Mouse (Mus musculus) gastrocnemius, postnatal 10 days (tissue): Measurements from ENCODE around the gene Map3k11. TPM values are rescaled to one million over a fixed set of nuclear protein-coding genes. Genes with fewer than 3 reads are reported as not detected.

Experiments
- DNase-seq: peaks from one replicate; pipeline ENCODE4 v3.0.0; 2021; ENCODE audit warnings: mixed read lengths
- long read RNA-seq, 2 experiments: library from polyadenylated mRNA; stranded (forward); transcript quantifications; one replicate each; pipeline ENCODE4 v2.0.0; 2021
- total RNA-seq, 2 experiments: library from RNA; stranded (reverse); gene quantifications; 2 replicates each; pipeline ENCODE4 v1.2.3; 2021

Gene Map3k11
- total RNA-seq = 10 to 100 TPM; 19.3 to 25.0 TPM
- long read RNA-seq, experiment 1, partial matches to known transcripts = 66 of 76 reads
- long read RNA-seq, experiment 1, other reads (novel, unspliced or antisense) = 9 of 76 reads
- long read RNA-seq, experiment 2, partial matches to known transcripts = 33 of 41 reads
- long read RNA-seq, experiment 2, other reads (novel, unspliced or antisense) = 7 of 41 reads

GRCm38 (mm10) chr19:5688200-5689087 lies at the start of gene Map3k11, which contains the start of gene Pcnx3:
Gene Map3k11, plus strand, starts transcription at chr19:5688742.
Gene Pcnx3, minus strand, starts transcription at chr19:5688908.
- peak; percentile 94 for DNase-seq

GRCm38 (mm10) chr19:5640339-5640738 lies 48.2 kb upstream of the Map3k11 start:
- no peak for DNase-seq

- no peak for DNase-seq
Measured at GRCm38 (mm10) chr19:5641021-5641420, 47.5 kb upstream of the Map3k11 start.

- DNase-seq = no peak
Measured at GRCm38 (mm10) chr19:5641641-5642040, 46.9 kb upstream of the Map3k11 start.

- DNase-seq = no peak
Measured at GRCm38 (mm10) chr19:5645280-5645679, 43.3 kb upstream of the Map3k11 start.

GRCm38 (mm10) chr19:5646731-5647330 lies 41.7 kb upstream of the Map3k11 start:
- no peak for DNase-seq

GRCm38 (mm10) chr19:5647791-5648190 lies 40.8 kb upstream of the Map3k11 start:
- DNase-seq = no peak

GRCm38 (mm10) chr19:5648401-5649297 lies 39.9 kb upstream of the Map3k11 start:
- peak; percentile 75 for DNase-seq

- peak; percentile 56 for DNase-seq
Measured at GRCm38 (mm10) chr19:5649298-5649741, 39.2 kb upstream of the Map3k11 start.

- DNase-seq = no peak
Measured at GRCm38 (mm10) chr19:5651502-5652274, 36.9 kb upstream of the Map3k11 start.

GRCm38 (mm10) chr19:5652570-5652969 lies 36.0 kb upstream of the Map3k11 start:
- DNase-seq = no peak

- DNase-seq = peak; percentile 9
Measured at GRCm38 (mm10) chr19:5653969-5654719, 34.4 kb upstream of the Map3k11 start.

GRCm38 (mm10) chr19:5654720-5655298 lies 33.7 kb upstream of the Map3k11 start:
- DNase-seq = peak; percentile 6

GRCm38 (mm10) chr19:5660942-5661751 lies 27.4 kb upstream of the Map3k11 start:
- DNase-seq = no peak

GRCm38 (mm10) chr19:5662310-5662709 lies 26.2 kb upstream of the Map3k11 start:
- DNase-seq = no peak

- DNase-seq = peak; percentile 90
Measured at GRCm38 (mm10) chr19:5662981-5663913, 25.3 kb upstream of the Map3k11 start, which contains the start of gene Sipa1. Gene Sipa1, minus strand, starts transcription at chr19:5663707.

GRCm38 (mm10) chr19:5664669-5665257 lies 23.8 kb upstream of the Map3k11 start:
- DNase-seq = no peak
